Mouse (Mus musculus) liver (tissue): ENCODE measurements at regions not wholly inside any gene's neighbourhood (a gene's known extent, or its start where the extent isn't known, plus 50 kb on each side); places are given as distances from the start of the nearest gene placed in this dataset.
"Not testable (repeated sequence)": the region's sequence is repeated elsewhere in the genome, so short reads cannot be mapped to it uniquely, and the experiment has no call there.

ENCODE experiments used
- DNase-seq: peaks from one replicate; pipeline ENCODE4 v3.0.0-alpha.2; 2020; ENCODE audit warnings: mixed read lengths

GRCm38 (mm10) chr17:4825221-4825895, 168.8 kb upstream of the Arid1b start:
- DNase-seq = no peak

GRCm38 (mm10) chr17:4834065-4834464, 160.1 kb upstream of the Arid1b start:
- no peak for DNase-seq

- DNase-seq = no peak
These were observed 159.6 kb upstream of the Arid1b start for GRCm38 (mm10) chr17:4834571-4834970.

- no peak for DNase-seq
These were observed 158.9 kb upstream of the Arid1b start for GRCm38 (mm10) chr17:4835065-4835705.

- no peak for DNase-seq
These were observed 154.0 kb upstream of the Arid1b start for GRCm38 (mm10) chr17:4840123-4840522.

GRCm38 (mm10) chr17:4858304-4858703, 135.8 kb upstream of the Arid1b start:
- DNase-seq = no peak

GRCm38 (mm10) chr17:4864901-4865300, 129.2 kb upstream of the Arid1b start:
- DNase-seq = no peak

GRCm38 (mm10) chr17:4865621-4866020, 128.5 kb upstream of the Arid1b start:
- DNase-seq = no peak

- DNase-seq = no peak
These were observed 127.9 kb upstream of the Arid1b start for GRCm38 (mm10) chr17:4866026-4866896.

GRCm38 (mm10) chr17:4867083-4867482, 127.0 kb upstream of the Arid1b start:
- DNase-seq = no peak

- no peak for DNase-seq
These were observed 126.2 kb upstream of the Arid1b start for GRCm38 (mm10) chr17:4867754-4868445.

GRCm38 (mm10) chr17:4868446-4868825, 125.7 kb upstream of the Arid1b start:
- DNase-seq = no peak

GRCm38 (mm10) chr17:4868861-4869260, 125.3 kb upstream of the Arid1b start:
- no peak for DNase-seq

- DNase-seq = no peak
These were observed 122.9 kb upstream of the Arid1b start for GRCm38 (mm10) chr17:4871267-4871666.

GRCm38 (mm10) chr17:4874459-4874858, 119.7 kb upstream of the Arid1b start:
- DNase-seq = no peak

GRCm38 (mm10) chr17:4875086-4876046, 118.8 kb upstream of the Arid1b start:
- no peak for DNase-seq

- no peak for DNase-seq
These were observed 117.7 kb upstream of the Arid1b start for GRCm38 (mm10) chr17:4876431-4876830.

- no peak for DNase-seq
These were observed 112.7 kb upstream of the Arid1b start for GRCm38 (mm10) chr17:4881473-4881872.

- DNase-seq = no peak
These were observed 110.0 kb upstream of the Arid1b start for GRCm38 (mm10) chr17:4884083-4884482.

- peak; percentile 13 for DNase-seq
These were observed 109.4 kb upstream of the Arid1b start for GRCm38 (mm10) chr17:4884761-4885160.

GRCm38 (mm10) chr17:4887331-4887730, 106.8 kb upstream of the Arid1b start:
- DNase-seq = not testable (repeated sequence)

- DNase-seq = no peak
These were observed 104.6 kb upstream of the Arid1b start for GRCm38 (mm10) chr17:4889577-4889976.
